Mouse (Mus musculus): ENCODE measurements at regions not wholly inside any gene's neighbourhood (a gene's known extent, or its start where the extent isn't known, plus 50 kb on each side); places are given as distances from the start of the nearest gene placed in this dataset.

DNA sequence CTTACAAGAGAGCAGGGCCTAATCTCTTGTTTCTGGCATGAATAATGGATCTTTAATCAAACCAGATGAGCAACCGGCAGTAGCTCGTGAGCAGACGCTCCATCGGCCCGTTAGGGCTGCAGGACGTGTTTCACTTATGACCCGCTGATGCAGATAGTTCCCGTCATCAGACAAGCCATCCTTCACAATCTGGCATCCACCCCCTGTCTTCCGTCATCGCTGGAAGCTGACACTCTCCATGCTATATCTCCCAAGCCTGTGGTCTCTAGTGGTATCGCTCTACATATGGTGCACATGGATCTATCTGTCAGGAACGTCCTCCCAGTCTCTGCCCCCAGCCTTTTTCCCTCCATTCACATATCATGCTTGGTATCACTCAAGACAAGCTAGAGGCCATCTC lies 137.0 kb downstream of the Hlx start:
- H3K9ac ChIP-seq (replicated peaks), result no peak overlapping the region
- no peaks in the 10 kb centered on the region for H3K9me3 ChIP-seq (replicated peaks)
- no peaks in the 10 kb centered on the region for H3K36me3 ChIP-seq
- H3K27me3 ChIP-seq (replicated peaks), result no peaks in the 10 kb centered on the region
- H3K4me1 ChIP-seq, result peaks cover 3% of the 10 kb centered on the region
- H3K4me3 ChIP-seq (replicated peaks), result no peak overlapping the region
- 67% methylated on average over 12 of the region's 12 CpGs for WGBS
- H3K27ac ChIP-seq (replicated peaks), result no peak overlapping the region
- H3K4me2 ChIP-seq, result no peak overlapping the region
- no peak for ATAC-seq (ENCODE audit: low FRiP score)

DNA sequence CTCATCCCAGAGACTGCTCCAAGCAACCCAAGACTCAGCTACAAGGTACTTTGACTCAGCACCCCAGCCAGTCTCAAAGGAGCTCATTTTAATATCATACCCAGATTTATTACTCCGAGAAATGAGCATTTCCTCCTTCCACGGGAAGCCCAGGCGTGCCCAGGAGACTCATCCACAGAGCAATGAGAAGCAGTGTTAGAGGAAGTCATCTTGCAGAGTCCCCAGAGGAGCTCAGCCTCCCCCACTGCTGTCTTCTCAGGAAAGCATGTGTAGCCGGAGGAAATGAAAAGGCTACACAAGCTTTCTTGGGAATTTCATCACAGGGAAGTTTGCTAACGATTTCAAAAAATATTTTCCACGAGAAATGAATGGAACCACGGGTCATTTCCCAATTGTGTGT lies 141.8 kb downstream of the Hlx start:
- no peak for ATAC-seq (ENCODE audit: low FRiP score)
- H3K27me3 ChIP-seq (replicated peaks), result no peaks in the 10 kb centered on the region
- H3K4me3 ChIP-seq (replicated peaks), result no peak overlapping the region
- H3K4me2 ChIP-seq, result no peak overlapping the region
- H3K36me3 ChIP-seq, result no peaks in the 10 kb centered on the region
- H3K9ac ChIP-seq (replicated peaks), result no peak overlapping the region
- H3K4me1 ChIP-seq, result peaks cover 4% of the 10 kb centered on the region
- WGBS, result 65% methylated on average over 7 of the region's 7 CpGs
- H3K9me3 ChIP-seq (replicated peaks), result no peaks in the 10 kb centered on the region
- no peak overlapping the region for H3K27ac ChIP-seq (replicated peaks)

DNA sequence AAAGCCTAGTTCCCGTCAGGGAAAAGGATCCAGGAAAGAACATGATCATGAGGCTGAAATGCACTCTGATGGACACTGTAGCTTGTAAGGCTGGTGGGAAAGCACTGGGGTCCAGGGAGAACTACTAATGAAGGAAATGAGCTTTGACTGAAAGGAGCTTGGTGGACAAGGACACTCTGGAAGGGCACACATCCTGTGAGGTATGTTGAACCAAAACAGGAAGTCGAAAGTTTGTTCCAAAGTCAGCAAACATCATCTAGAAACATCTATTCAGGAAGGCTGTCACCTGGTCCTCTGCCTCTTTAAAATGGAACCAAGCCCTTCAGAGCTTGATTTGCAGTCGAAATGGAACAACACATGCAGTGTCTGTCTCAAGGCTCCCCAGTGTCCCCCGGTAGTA lies 143.1 kb downstream of the Hlx start:
- ATAC-seq (ENCODE audit: low FRiP score), result no peak
- WGBS, result 77% methylated on average over 4 of the region's 4 CpGs
- H3K9ac ChIP-seq (replicated peaks), result no peak overlapping the region
- no peaks in the 10 kb centered on the region for H3K27me3 ChIP-seq (replicated peaks)
- no peak overlapping the region for H3K4me2 ChIP-seq
- no peak overlapping the region for H3K4me3 ChIP-seq (replicated peaks)
- H3K27ac ChIP-seq (replicated peaks), result no peak overlapping the region
- H3K36me3 ChIP-seq, result no peaks in the 10 kb centered on the region
- no peaks in the 10 kb centered on the region for H3K9me3 ChIP-seq (replicated peaks)
- peaks cover 4% of the 10 kb centered on the region for H3K4me1 ChIP-seq

DNA sequence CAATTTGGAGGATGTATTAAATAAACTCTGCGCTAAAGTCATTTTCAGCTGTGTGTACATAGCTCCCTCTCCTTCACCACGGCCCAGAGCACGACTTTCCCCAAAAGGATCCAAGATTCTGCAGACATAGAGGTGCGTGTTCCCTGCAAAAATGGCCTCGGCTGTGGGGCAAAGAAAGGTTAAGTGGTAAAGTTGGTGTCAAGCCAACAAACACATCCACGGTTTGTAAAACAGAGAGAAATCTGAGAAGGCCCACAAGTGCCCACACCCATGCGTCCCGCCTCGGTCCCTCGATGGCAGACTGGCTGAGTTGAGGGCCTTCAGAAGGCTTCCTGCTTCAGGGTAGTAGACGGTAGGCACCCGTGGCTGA lies 147.9 kb downstream of the Hlx start:
- H3K9me3 ChIP-seq (replicated peaks), result no peaks in the 10 kb centered on the region
- H3K27ac ChIP-seq (replicated peaks), result no peak overlapping the region
- no peak overlapping the region for H3K4me3 ChIP-seq (replicated peaks)
- no peak overlapping the region for H3K9ac ChIP-seq (replicated peaks)
- H3K4me2 ChIP-seq, result no peak overlapping the region
- 0 out of 2 replicates have a peak, but pooled peaks cover 3% of the 10 kb centered on the region for H3K4me1 ChIP-seq
- H3K36me3 ChIP-seq, result no peaks in the 10 kb centered on the region
- WGBS, result 86% methylated on average over 12 of the region's 12 CpGs
- H3K27me3 ChIP-seq (replicated peaks), result no peaks in the 10 kb centered on the region
- no peak for ATAC-seq (ENCODE audit: low FRiP score)

DNA sequence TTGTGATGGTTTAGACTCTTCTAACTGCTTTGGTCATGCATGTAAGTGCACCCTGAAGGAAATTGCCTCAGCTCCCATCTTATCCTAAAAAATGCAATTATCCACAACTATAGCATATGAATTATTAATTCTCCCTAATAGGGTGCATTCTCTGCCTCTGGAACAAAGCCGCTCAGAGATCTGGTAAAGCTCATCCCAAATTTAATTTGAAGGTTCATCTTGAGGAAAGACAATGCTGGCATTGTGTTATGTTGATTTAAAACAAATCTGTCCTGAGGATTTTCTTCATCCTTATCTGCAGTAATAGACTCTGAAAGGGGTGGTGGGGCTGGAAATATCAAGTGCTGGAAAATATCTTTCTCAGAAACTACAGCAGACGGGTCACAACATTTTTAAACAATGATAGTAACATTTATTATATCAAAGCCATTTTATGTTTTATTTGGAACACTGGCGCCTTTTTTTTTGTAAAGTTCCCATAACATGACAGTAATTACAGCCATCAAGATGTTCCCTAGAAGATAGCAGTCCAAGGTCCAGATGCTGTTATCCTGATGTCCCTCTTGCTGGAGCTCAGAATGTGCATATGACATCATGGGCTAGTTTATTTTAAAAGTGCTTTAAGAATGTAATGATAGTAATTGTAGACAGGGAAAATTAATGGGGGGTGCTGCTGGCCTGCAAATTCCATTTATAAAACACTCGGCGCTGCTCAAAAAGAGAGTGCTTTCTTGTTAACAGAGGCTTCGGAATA lies 148.5 kb downstream of the Hlx start:
- WGBS, result 81% methylated on average over 6 of the region's 6 CpGs
- H3K9ac ChIP-seq (replicated peaks), result no peak overlapping the region
- H3K4me2 ChIP-seq, result no peak overlapping the region
- no peak for ATAC-seq (ENCODE audit: low FRiP score)
- no peak overlapping the region for H3K27ac ChIP-seq (replicated peaks)
- no peak overlapping the region for H3K4me3 ChIP-seq (replicated peaks)
- no peaks in the 10 kb centered on the region for H3K36me3 ChIP-seq
- H3K27me3 ChIP-seq (replicated peaks), result no peaks in the 10 kb centered on the region
- no peaks in the 10 kb centered on the region for H3K9me3 ChIP-seq (replicated peaks)
- H3K4me1 ChIP-seq, result 0 out of 2 replicates have a peak, but pooled peaks cover 3% of the 10 kb centered on the region

DNA sequence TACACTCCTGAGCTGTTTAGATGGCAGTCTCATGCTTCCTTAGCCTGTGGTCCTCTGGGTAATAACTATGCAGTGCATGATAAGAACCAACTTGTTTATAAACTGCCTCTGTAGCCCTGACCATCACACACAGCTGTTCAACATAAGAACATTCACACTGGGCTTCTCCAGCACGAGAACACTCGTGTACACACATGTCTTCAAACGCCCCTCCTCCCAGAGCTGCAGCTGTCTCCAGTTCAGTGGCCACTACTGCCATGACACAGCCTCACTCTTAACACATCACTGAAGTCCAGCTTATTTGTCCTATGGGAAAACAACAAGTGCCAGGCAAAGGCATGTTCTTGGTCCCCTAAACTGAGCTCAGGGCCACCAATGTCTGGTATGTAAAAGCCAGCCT lies 152.9 kb downstream of the Hlx start:
- H3K4me1 ChIP-seq, result 0 out of 2 replicates have a peak, but pooled peaks cover 3% of the 10 kb centered on the region
- ATAC-seq (ENCODE audit: low FRiP score), result no peak
- no peak overlapping the region for H3K9ac ChIP-seq (replicated peaks)
- no peaks in the 10 kb centered on the region for H3K36me3 ChIP-seq
- H3K27ac ChIP-seq (replicated peaks), result no peak overlapping the region
- 92% methylated on average over 3 of the region's 3 CpGs for WGBS
- no peaks in the 10 kb centered on the region for H3K27me3 ChIP-seq (replicated peaks)
- no peak overlapping the region for H3K4me2 ChIP-seq
- no peak overlapping the region for H3K4me3 ChIP-seq (replicated peaks)
- 0 out of 2 replicates have a peak, but pooled peaks cover 2% of the 10 kb centered on the region for H3K9me3 ChIP-seq (replicated peaks)

DNA sequence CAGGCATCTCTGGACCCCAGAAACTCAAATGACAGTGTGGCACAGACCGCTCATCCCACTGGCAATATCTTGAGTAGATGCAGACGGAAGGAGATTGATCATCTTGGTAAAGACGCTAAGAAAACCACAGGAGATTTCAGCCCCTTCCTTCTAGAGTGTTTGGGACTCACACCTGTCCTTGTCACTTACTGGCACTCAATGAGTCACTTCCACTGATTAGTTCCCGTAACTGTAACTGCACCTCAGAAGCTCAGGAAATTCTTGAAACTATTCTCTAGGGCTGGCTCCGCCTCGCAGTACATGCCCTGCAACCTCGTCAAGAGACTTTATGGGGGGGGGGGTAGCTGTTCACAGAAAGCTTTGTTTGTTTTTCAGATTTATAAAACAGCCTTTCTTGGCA lies 155.9 kb downstream of the Hlx start:
- no peak for ATAC-seq (ENCODE audit: low FRiP score)
- Histone ChIP-seq H3K4me1 (0 out of 2 replicates have a peak, but pooled peaks cover under 1% of the 10 kb centered on the region), H3K36me3 (no peaks in the 10 kb centered on the region), H3K9ac (replicated peaks) (no peak overlapping the region), H3K9me3 (replicated peaks) (0 out of 2 replicates have a peak, but pooled peaks cover 2% of the 10 kb centered on the region), H3K4me3 (replicated peaks) (no peak overlapping the region), H3K27ac (replicated peaks) (no peak overlapping the region), H3K27me3 (replicated peaks) (no peaks in the 10 kb centered on the region), H3K4me2 (no peak overlapping the region)
- 82% methylated on average over 7 of the region's 7 CpGs for WGBS

DNA sequence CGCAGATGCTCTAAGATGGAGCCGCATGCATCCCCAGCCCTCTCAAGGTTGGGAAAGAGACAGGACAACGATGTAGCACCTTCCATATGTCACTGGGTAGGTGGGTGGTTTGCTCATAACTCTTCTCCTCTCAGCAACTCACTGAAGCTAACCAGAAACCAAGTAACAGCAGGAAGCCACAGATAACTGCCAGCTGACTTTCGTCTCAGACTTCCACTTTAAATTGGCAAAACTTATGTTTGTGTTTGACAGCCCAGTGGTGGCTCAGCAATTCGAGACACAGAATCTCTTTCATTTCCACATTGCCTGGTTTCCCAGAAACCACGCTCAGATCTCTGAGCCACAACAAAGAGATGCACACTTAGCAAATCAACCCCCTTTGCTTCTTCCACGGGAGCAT lies 159.1 kb downstream of the Hlx start:
- 75% methylated on average over 7 of the region's 7 CpGs for WGBS
- Histone ChIP-seq H3K4me3 (replicated peaks) (no peak overlapping the region), H3K36me3 (no peaks in the 10 kb centered on the region), H3K4me2 (no peak overlapping the region), H3K27ac (replicated peaks) (no peak overlapping the region), H3K9me3 (replicated peaks) (0 out of 2 replicates have a peak, but pooled peaks cover 2% of the 10 kb centered on the region), H3K27me3 (replicated peaks) (no peaks in the 10 kb centered on the region), H3K4me1 (no peaks in the 10 kb centered on the region), H3K9ac (replicated peaks) (no peak overlapping the region)
- no peak for ATAC-seq (ENCODE audit: low FRiP score)

DNA sequence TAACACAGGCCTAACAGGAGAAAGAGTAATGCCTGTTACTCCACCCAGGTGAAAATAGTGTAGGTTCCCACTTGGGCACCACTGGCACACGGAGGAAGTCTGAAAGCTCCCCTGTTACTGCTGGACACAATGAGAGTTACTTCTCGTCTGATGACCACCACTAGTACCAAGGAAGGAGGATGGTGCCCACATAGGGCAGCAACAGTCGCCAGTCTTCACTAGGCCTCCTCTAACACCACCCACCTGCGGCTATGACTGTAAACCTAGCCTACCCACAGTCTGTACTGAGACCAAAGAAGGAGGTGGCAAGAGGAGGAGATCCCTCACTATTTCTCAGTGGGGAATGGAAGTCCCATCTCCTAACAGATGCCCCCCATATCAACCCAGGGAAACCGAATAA lies 161.7 kb downstream of the Hlx start:
- no peak for ATAC-seq (ENCODE audit: low FRiP score)
- H3K36me3 ChIP-seq, result no peaks in the 10 kb centered on the region
- no peaks in the 10 kb centered on the region for H3K4me1 ChIP-seq
- H3K9me3 ChIP-seq (replicated peaks), result no peaks in the 10 kb centered on the region
- WGBS, result 88% methylated on average over 5 of the region's 5 CpGs
- H3K4me2 ChIP-seq, result no peak overlapping the region
- no peak overlapping the region for H3K9ac ChIP-seq (replicated peaks)
- H3K27ac ChIP-seq (replicated peaks), result no peak overlapping the region
- H3K27me3 ChIP-seq (replicated peaks), result no peaks in the 10 kb centered on the region
- no peak overlapping the region for H3K4me3 ChIP-seq (replicated peaks)

DNA sequence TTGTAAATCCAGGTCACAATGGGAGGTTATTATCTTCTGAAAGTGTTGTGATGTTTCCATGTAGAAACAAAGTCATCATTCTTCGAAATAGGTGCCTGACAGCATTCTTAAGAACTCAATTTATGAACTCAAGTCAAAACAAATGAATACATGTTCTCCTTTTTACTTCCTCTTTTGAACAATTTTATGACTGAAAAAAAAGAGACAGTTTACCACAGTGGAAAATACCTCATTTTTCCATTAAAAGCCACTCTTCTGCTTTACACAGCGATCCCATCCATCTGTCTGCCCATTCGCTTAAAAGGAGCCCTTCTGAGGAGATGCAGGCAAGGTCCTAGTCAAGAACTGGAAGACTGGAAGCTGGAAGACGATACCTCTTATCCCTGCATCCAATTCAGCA lies 169.5 kb downstream of the Hlx start:
- Histone ChIP-seq H3K4me1 (no peaks in the 10 kb centered on the region), H3K27me3 (replicated peaks) (no peaks in the 10 kb centered on the region), H3K27ac (replicated peaks) (no peak overlapping the region), H3K4me2 (no peak overlapping the region), H3K36me3 (no peaks in the 10 kb centered on the region), H3K4me3 (replicated peaks) (no peak overlapping the region), H3K9ac (replicated peaks) (no peak overlapping the region), H3K9me3 (replicated peaks) (no peaks in the 10 kb centered on the region)
- WGBS, result 89% methylated on average over 4 of the region's 4 CpGs
- ATAC-seq (ENCODE audit: low FRiP score), result no peak

DNA sequence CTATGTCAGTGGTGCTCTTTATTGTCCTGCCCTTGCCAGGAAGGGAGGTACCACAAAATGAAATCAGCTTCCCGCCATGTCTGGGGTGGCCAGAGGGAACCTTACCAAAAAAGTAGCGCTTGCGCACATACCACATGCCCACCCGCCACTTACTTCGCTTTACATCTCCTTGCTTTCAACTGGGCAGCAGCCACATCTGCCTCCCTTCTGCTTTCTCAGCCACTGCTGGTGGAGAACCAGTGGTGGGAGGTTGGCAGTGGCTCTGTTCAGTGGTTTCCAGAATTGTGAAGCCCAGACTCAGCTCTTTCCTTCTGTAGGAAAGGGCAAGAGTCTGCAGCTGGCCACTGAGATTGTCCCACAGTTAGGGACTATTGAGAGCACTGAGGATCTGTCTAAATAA lies 170.2 kb downstream of the Hlx start:
- Histone ChIP-seq H3K4me2 (no peak overlapping the region), H3K9ac (replicated peaks) (no peak overlapping the region), H3K36me3 (no peaks in the 10 kb centered on the region), H3K9me3 (replicated peaks) (no peaks in the 10 kb centered on the region), H3K4me1 (no peaks in the 10 kb centered on the region), H3K4me3 (replicated peaks) (no peak overlapping the region), H3K27me3 (replicated peaks) (no peaks in the 10 kb centered on the region), H3K27ac (replicated peaks) (no peak overlapping the region)
- no peak for ATAC-seq (ENCODE audit: low FRiP score)
- 95% methylated on average over 5 of the region's 5 CpGs for WGBS

DNA sequence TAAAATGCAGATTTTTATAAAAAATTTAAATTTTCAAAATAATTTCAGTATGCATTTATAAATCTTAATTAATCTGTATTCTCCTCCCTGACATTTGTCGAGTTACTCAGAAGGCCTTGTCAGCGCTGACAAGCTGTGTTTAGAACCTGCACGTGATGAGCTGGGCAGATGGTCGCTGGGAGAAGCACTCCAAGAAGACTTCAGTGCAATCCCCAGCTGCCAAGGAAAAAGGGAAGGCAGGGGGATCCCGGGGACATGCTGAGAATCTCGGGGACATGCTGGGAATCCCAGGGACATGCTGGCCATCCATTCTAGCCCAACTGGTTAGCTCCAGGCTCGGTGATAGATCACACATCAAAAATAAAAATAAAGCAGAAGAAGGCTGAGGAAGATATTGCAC lies 172.9 kb downstream of the Hlx start:
- Histone ChIP-seq H3K9me3 (replicated peaks) (no peaks in the 10 kb centered on the region), H3K27me3 (replicated peaks) (no peaks in the 10 kb centered on the region), H3K36me3 (no peaks in the 10 kb centered on the region), H3K4me2 (no peak overlapping the region), H3K4me1 (no peaks in the 10 kb centered on the region), H3K27ac (replicated peaks) (no peak overlapping the region), H3K9ac (replicated peaks) (no peak overlapping the region), H3K4me3 (replicated peaks) (no peak overlapping the region)
- 75% methylated on average over 7 of the region's 7 CpGs for WGBS
- ATAC-seq (ENCODE audit: low FRiP score), result no peak

Measured in neural tube, embryonic 15.5 days (tissue).